Mouse (Mus musculus) olfactory bulb, adult 2 months (tissue): Measurements from ENCODE around the gene Slc35f6.

Experiments
- CTCF ChIP-seq: fragments of 200-500 bp; IDR thresholded peaks from 2 replicates; pipeline ENCODE4 v1.5.1; 2012; ENCODE audit warnings: low read depth, mild to moderate bottlenecking, low read length, moderate library complexity; ENCODE audit not compliant: insufficient read depth
- POLR2A ChIP-seq: fragments of 200-500 bp; IDR thresholded peaks from 2 replicates; pipeline ENCODE4 v1.6.1; 2012; ENCODE audit warnings: mild to moderate bottlenecking, low read depth, low read length, moderate library complexity; ENCODE audit not compliant: insufficient read depth

- TF ChIP-seq CTCF (no peak), POLR2A (no peak)
Measured at GRCm38 (mm10) chr5:30624908-30625307, 22.8 kb upstream of the Slc35f6 start.
